Mouse (Mus musculus) retina, postnatal 7 days (tissue): Measurements from ENCODE around the gene Adcy5.

Experiments used
- DNase-seq: peaks from one replicate; pipeline ENCODE4 v3.0.0-alpha.2; 2012; ENCODE audit warnings: low read depth, low spot score

The Adcy5 gene

DNA sequence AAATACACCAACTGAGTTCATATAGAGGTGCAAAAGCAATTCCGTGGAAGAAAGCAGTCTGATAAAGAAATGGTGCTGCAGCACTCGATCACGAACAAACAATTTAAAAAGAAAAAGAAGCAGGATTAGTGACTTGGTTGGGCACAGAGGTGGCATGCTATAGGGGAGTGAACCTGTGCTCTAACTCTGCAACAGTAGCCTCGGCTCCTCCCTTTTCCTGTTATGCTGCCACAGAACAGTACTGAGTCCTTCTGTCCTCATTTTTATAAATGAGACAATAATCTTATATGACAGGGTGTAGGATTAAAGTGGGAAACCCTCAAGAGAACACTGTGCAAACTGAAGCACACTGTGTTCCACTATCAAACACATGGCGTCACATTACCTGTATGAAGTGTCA, 162.8 kb downstream of the Adcy5 start:
- DNase-seq, result no peak

DNA sequence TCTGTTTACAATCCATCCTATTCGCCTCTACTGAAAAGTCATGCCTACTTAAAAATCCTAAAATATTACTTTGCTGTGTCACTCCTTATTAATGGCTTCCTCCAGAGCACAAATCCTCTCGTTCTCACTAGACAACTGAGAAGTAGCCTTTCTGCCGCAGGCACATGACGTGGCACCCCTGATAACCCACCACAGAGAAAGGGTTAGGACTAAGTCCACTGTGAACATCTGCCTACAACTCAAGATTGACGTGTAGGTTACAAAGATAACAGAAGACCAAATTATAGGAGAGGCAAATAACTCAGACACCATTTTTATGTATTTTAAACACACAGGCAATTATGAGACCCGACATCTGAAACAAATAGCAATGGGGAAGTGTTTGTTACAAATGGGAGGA, 163.7 kb downstream of the Adcy5 start:
- no peak for DNase-seq

DNA sequence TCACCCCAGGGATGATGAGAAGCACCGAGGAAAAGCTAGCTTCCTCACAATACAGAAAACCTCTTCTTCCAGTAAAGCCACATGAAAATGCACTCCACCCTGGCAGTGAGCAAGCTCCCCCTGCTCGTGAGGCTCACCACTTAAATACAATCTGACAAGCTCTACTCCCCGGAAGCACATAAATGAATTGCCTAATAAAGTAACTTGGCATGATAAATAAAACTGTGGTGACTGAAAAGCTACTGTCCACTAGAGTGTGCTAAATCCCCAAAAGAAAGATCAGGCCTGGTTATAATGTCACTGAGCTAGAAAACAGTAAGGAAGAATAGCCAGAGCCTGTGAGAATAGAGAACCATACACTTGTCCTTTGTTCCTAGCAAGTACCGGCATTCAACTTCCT, 164.7 kb downstream of the Adcy5 start:
- peak; percentile 46 for DNase-seq

DNA sequence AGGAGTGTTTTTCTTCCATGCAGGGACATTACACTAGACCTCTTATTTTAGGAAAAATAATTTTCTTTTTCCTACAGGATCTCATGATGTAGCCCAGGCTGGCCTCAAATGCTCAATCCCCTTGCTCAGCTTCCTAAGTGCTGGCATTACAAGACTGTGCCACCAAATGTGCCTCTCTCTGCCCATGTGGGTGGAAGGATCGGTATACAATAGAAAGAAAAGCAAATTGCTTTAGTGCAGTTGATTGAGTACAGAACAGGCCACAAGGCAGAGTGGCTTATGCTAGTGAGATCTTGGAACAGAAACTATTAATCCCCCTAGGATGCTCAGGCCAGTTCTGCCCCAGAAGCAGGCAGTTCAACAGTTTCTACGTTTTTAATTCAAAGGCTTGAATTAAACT, 165.1 kb downstream of the Adcy5 start:
- DNase-seq, result no peak

DNA sequence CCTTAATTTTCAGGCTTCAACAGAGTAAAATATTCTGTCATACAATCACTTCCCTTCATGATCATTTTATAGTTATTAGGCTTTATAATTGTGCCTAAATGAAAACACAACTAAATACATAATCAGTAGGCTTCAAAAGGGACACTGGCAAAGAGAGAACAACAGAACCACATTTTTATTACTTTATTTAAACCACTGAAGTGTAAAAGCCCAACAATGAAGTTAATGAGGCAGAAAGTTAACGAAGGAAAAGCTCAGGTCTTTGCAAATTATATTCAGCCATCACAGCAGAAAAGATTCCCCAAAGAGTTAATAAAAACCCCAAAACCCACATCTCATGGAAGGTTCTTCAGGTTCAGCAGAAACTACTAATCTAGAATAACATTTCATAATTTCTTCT, 175.8 kb downstream of the Adcy5 start:
- peak; percentile 8 for DNase-seq
